Mouse (Mus musculus) G1E (cell line): ENCODE results near the gene Sltm.

Source experiments
- CTCF ChIP-seq: IDR thresholded peaks from 2 replicates; pipeline ENCODE4 v1.5.1; 2012; ENCODE audit warnings: low read depth, low read length, inconsistent platforms, mixed read lengths
- GATA1 ChIP-seq: IDR thresholded peaks from 2 replicates; pipeline ENCODE4 v1.6.1; 2012; ENCODE audit warnings: borderline replicate concordance, low read length, inconsistent platforms, mixed read lengths
- TAL1 ChIP-seq: conservative IDR thresholded peaks from 2 replicates; pipeline ENCODE4 v1.6.1; 2012; ENCODE audit warnings: low read depth, low read length, inconsistent platforms, mixed read lengths

- no peak for TF ChIP-seq CTCF
- no peak for TF ChIP-seq TAL1
- no peak for TF ChIP-seq GATA1
These were observed 38.9 kb upstream of the Sltm start, which contains the start of gene Rnf111 for GRCm38 (mm10) chr9:70503626-70504041.
